Mouse (Mus musculus) stomach, embryonic 15.5 days (tissue): Measurements from ENCODE around the gene Paxx. TPM values are rescaled to one million over a fixed set of nuclear protein-coding genes. Genes with fewer than 3 reads are reported as not detected.
"Not testable (repeated sequence)": the region's sequence is repeated elsewhere in the genome, so short reads cannot be mapped to it uniquely, and the experiment has no call there.

Source experiments
- ATAC-seq: fragments of 200-750 bp; cut with Nextera tagmentation; 2 replicates; pipeline ENCODE4 v1.8.0; 2017; ENCODE audit warnings: low read depth, moderate number of reproducible peaks, moderate TSS enrichment; ENCODE audit not compliant: insufficient read depth, low FRiP score
- H3K27ac ChIP-seq: fragments of 300-500 bp; sonication (generic); 2 replicates; pipeline ENCODE4 v1.5.1; 2015; ENCODE audit warnings: mild to moderate bottlenecking, inconsistent platforms
- H3K27me3 ChIP-seq: fragments of 300-500 bp; sonication (generic); replicated peaks from 2 replicates; pipeline ENCODE4 v1.6.1; 2015; ENCODE audit warnings: inconsistent platforms
- H3K36me3 ChIP-seq: fragments of 300-500 bp; sonication (generic); 2 replicates; pipeline ENCODE4 v1.6.1; 2015; ENCODE audit warnings: inconsistent platforms
- H3K4me1 ChIP-seq: fragments of 300-500 bp; sonication (generic); 2 replicates; pipeline ENCODE4 v1.6.1; 2015; ENCODE audit warnings: inconsistent platforms
- H3K4me2 ChIP-seq: fragments of 300-500 bp; sonication (generic); 2 replicates; pipeline ENCODE4 v1.6.1; 2015; ENCODE audit warnings: mild to moderate bottlenecking, inconsistent platforms
- H3K4me3 ChIP-seq: fragments of 300-500 bp; sonication (generic); replicated peaks from 2 replicates; pipeline ENCODE4 v1.5.1; 2015; ENCODE audit warnings: inconsistent platforms
- H3K9ac ChIP-seq: fragments of 300-500 bp; sonication (generic); 2 replicates; pipeline ENCODE4 v1.6.1; 2015; ENCODE audit warnings: inconsistent platforms
- H3K9me3 ChIP-seq: fragments of 300-500 bp; sonication (generic); 2 replicates; pipeline ENCODE4 v1.6.1; 2016; ENCODE audit warnings: inconsistent platforms
- WGBS: fragments of 180-500 bp; shearing (Covaris S2); methylation state at CpG from one replicate; pipeline ENCODE4 v1.1.7; 2015; 5-methylcytosine and 5-hydroxymethylcytosine counted together
- microRNA-seq: library from miRNA; unstranded; fragments of <30 nt; microRNA quantifications from one replicate; pipeline ENCODE4, GENCODE M21; 2016
- polyA plus RNA-seq: library from polyadenylated mRNA; unstranded; fragments of >200 nt; fragmentation: Nextera tagmentation; extraction: Ambion mirVana; gene quantifications from 2 replicates; pipeline ENCODE4 v1.2.1, GENCODE M21; 2015

The Paxx gene
- polyA plus RNA-seq, 1 experiment from 2014 or later, result 37.4 TPM

DNA sequence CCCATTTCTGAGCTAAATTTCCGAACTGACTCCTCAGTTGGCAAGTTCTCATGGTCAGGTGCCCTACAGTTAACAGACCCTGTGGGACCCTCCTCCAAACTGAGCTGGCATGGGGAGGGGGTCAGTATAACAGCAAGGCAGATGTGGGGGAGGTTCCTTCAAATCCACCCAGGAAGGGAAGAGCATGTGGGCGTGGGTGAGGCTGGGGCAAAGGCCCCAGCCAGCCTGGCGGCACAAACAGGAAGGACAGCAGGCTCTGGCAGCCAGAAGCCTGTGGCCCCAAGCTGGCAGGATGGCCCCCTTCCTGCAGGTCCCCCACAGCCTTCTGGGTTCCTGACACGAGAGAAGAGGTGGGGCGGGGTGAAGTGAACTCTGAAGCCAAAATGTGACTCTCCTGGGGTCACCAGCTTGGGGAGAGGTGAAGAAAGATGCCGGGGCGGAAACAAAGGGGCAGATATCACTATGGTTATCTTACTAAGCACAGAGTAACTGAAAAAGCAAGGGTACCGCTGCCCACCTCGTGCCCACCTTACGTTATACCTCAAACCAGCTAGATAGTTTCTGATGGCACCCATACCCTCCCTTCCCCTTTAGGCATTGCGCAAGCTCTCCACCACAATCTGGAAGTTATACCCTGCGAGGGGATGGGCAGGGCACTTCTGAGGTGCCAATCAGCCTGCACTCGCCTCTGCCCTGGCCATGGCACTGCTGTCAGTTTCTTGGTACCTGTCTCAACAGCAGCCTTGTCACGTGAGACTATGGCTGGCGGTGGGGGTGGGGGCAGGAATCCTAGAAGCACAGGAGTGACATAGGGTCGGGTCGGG is 38.1 kb downstream of the Paxx start, which contains the start of gene Fut7:
TSS of gene Fut7 (plus strand) at position 681 of the 824 bp plus-strand sequence.
- no peak for ATAC-seq
- WGBS, result 56% methylated on average over 17 of the region's 17 CpGs
- Histone ChIP-seq H3K9ac (no peak within 1 kb of the TSS), H3K9me3 (no peaks in the 10 kb centered on the region), H3K4me1 (no peaks in the 10 kb centered on the region), H3K4me2 (no peak within 1 kb of the TSS; the same call in 1 of the 2 replicates), H3K27me3 (peaks cover 24% of the 10 kb centered on the region; the same call in 1 of the 2 replicates), H3K4me3 (no peak within 1 kb of the TSS), H3K27ac (no peak within 1 kb of the TSS), H3K36me3 (no peaks in the 10 kb centered on the region)

GRCm38 (mm10) chr2:25421896-25422295 is 39.0 kb downstream of the Paxx start:
- Histone ChIP-seq H3K4me3 (no peak overlapping the region), H3K4me2 (no peak overlapping the region), H3K36me3 (no peaks in the 10 kb centered on the region), H3K9me3 (no peaks in the 10 kb centered on the region), H3K27me3 (peaks cover 24% of the 10 kb centered on the region; the same call in 1 of the 2 replicates), H3K4me1 (no peaks in the 10 kb centered on the region), H3K27ac (no peak overlapping the region), H3K9ac (no peak overlapping the region)
- WGBS, result 17% methylated on average over 3 of the region's 3 CpGs
- ATAC-seq, result no peak; the same call in 1 of the 2 replicates

DNA sequence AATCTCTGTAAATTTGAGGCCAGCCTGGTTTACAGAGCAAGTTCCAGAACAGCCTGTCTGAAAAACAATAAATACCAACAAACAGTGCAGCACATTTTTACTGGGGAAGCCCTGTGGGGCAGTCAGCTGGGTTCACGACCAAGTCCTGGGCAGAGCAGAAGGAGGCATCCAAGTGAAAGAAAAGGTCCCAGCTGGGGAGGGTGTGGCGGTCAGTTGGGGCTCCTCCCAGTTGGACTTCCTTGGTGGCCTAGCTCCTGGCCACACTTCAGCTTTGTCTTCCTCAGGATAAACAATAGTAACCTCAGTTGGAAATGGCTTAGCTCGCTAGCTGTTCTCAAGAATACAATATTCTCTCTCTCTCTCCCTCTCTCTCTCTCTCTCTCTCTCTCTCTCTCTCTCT is 43.5 kb downstream of the Paxx start:
- ATAC-seq, result no peak
- H3K36me3 ChIP-seq, result no peaks in the 10 kb centered on the region
- H3K27me3 ChIP-seq, result no peaks in the 10 kb centered on the region
- H3K4me2 ChIP-seq, result no peak overlapping the region
- H3K27ac ChIP-seq, result no peak overlapping the region
- no peaks in the 10 kb centered on the region for H3K4me1 ChIP-seq
- WGBS, result 27% methylated on average over 3 of the region's 3 CpGs
- no peak overlapping the region for H3K9ac ChIP-seq
- H3K4me3 ChIP-seq, result no peak overlapping the region
- H3K9me3 ChIP-seq, result no peaks in the 10 kb centered on the region

DNA sequence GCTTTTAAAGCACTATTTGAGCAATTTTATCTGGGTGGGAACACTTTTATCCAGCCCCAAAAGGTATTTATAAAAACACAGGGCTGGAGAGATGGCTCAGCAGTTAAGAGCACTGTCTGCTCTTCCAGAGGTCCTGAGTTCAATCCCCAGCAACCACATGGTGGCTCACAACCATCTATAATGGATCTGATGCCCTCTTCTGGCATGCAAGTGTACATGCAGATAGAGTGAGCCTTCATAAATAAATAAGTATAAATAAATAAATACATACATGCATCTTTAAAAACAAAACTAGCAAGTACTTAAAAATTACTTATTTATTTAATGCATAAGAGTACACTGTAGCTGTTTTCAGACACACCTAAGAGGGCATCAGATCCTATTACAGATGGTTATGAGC is 47.5 kb downstream of the Paxx start:
- H3K27ac ChIP-seq, H3K4me2 ChIP-seq, ATAC-seq: not testable (repeated sequence)

GRCm38 (mm10) chr2:25408908-25409307 is 52.0 kb downstream of the Paxx start:
- no peaks in the 10 kb centered on the region for H3K9me3 ChIP-seq
- 92% methylated on average over 10 of the region's 10 CpGs for WGBS
- no peak overlapping the region for H3K9ac ChIP-seq
- ATAC-seq, result no peak
- H3K27ac ChIP-seq, result no peak overlapping the region
- peaks cover 2% of the 10 kb centered on the region; the same call in 1 of the 2 replicates for H3K27me3 ChIP-seq
- H3K4me3 ChIP-seq, result no peak overlapping the region
- H3K4me2 ChIP-seq, result no peak overlapping the region
- H3K4me1 ChIP-seq, result no peaks in the 10 kb centered on the region
- no peaks in the 10 kb centered on the region for H3K36me3 ChIP-seq

More for the DNA sequence above, 47.5 kb downstream of the Paxx start:
- not testable (repeated sequence) for H3K4me3 ChIP-seq, H3K9me3 ChIP-seq, H3K4me1 ChIP-seq, H3K27me3 ChIP-seq, H3K9ac ChIP-seq, H3K36me3 ChIP-seq

Small RNA genes within 50 kb of the gene (microRNA-seq; reads per million reads assigned to microRNA genes)
- gene Mir3087, result not detected

Other genes starting within 250 kb of the Paxx start
- gene Nelfb, start 249.6 kb downstream of the Paxx start, polyA plus RNA-seq, result 105 and 106 TPM in 2 replicates
- 0.18 TPM in 1 of 2 replicates, not detected in the other for gene Stpg3, start 246.5 kb downstream of the Paxx start, polyA plus RNA-seq
- gene Fam166a, start 242.3 kb downstream of the Paxx start, polyA plus RNA-seq, result 0.92 and 1.5 TPM in 2 replicates
- 607 and 620 TPM in 2 replicates for gene Tubb4b, start 236.4 kb downstream of the Paxx start, polyA plus RNA-seq
- 0.65 and 0.86 TPM in 2 replicates for gene Slc34a3, start 226.7 kb downstream of the Paxx start, polyA plus RNA-seq
- gene Rnf224, start 224.3 kb downstream of the Paxx start, polyA plus RNA-seq, result 0.10 and 0.13 TPM in 2 replicates
- gene Rnf208, start 218.8 kb downstream of the Paxx start, polyA plus RNA-seq, result 13.7 and 13.8 TPM in 2 replicates
- 7.9 and 22.2 TPM in 2 replicates for gene Cysrt1, start 218.6 kb downstream of the Paxx start, polyA plus RNA-seq
- 5.7 and 7.2 TPM in 2 replicates for gene AL732309.1, start 214.2 kb downstream of the Paxx start, polyA plus RNA-seq
- gene Tmem203, start 205.7 kb downstream of the Paxx start, polyA plus RNA-seq, result 24.4 and 25.1 TPM in 2 replicates
- gene Tprn, start 198.5 kb downstream of the Paxx start, polyA plus RNA-seq, result 16.8 and 17.7 TPM in 2 replicates
- gene Ssna1, start 188.7 kb downstream of the Paxx start, polyA plus RNA-seq, result 209 TPM in 2 replicates
- 108 and 114 TPM in 2 replicates for gene Anapc2, start 188.6 kb downstream of the Paxx start, polyA plus RNA-seq
- gene Tmem210, start 172.9 kb downstream of the Paxx start, polyA plus RNA-seq, result not detected in 2 replicates
- gene Lrrc26, start 171.2 kb downstream of the Paxx start, polyA plus RNA-seq, result 4.4 and 6.9 TPM in 2 replicates
- 1.3 and 1.9 TPM in 2 replicates for gene Grin1, start 141.9 kb downstream of the Paxx start, polyA plus RNA-seq
- 46.4 and 54.6 TPM in 2 replicates for gene Man1b1, start 128.8 kb downstream of the Paxx start, polyA plus RNA-seq
- 21.5 and 22.6 TPM in 2 replicates for gene Dpp7, start 104.7 kb downstream of the Paxx start, polyA plus RNA-seq
- 41.1 and 46.1 TPM in 2 replicates for gene Uap1l1, start 95.4 kb downstream of the Paxx start, polyA plus RNA-seq
- 37.6 and 41.7 TPM in 2 replicates for gene Sapcd2, start 88.8 kb downstream of the Paxx start, polyA plus RNA-seq
- 10.1 and 13.0 TPM in 2 replicates for gene Entpd2, start 65.2 kb downstream of the Paxx start, polyA plus RNA-seq
- 47.0 and 49.6 TPM in 2 replicates for gene Npdc1, start 61.7 kb downstream of the Paxx start, polyA plus RNA-seq
- gene Fut7, start 37.8 kb downstream of the Paxx start, polyA plus RNA-seq, result 0.17 and 0.30 TPM in 2 replicates
- gene Abca2, start 32.4 kb downstream of the Paxx start, polyA plus RNA-seq, result 3.9 and 4.8 TPM in 2 replicates
- gene Clic3, start 4.3 kb downstream of the Paxx start, polyA plus RNA-seq, result 11.9 and 26.5 TPM in 2 replicates
- gene Ptgds, start 9.0 kb upstream of the Paxx start, polyA plus RNA-seq, result 6.8 and 7.5 TPM in 2 replicates
- gene Lcn12, start 32.8 kb upstream of the Paxx start, polyA plus RNA-seq, result not detected in 2 replicates
- gene Fbxw5, start 39.7 kb upstream of the Paxx start, polyA plus RNA-seq, result 64.4 and 71.4 TPM in 2 replicates
- 8.3 and 8.6 TPM in 2 replicates for gene C8g, start 40.6 kb upstream of the Paxx start, polyA plus RNA-seq
- 29.4 and 31.2 TPM in 2 replicates for gene Traf2, start 85.8 kb upstream of the Paxx start, polyA plus RNA-seq
- gene Edf1, start 96.8 kb upstream of the Paxx start, polyA plus RNA-seq, result 371 and 375 TPM in 2 replicates
- 74.5 and 104 TPM in 2 replicates for gene Mamdc4, start 113.8 kb upstream of the Paxx start, polyA plus RNA-seq
- 144 and 151 TPM in 2 replicates for gene Phpt1, start 114.1 kb upstream of the Paxx start, polyA plus RNA-seq
- 1.0 and 1.1 TPM in 2 replicates for gene Ajm1, start 120.7 kb upstream of the Paxx start, polyA plus RNA-seq
- gene Rabl6, start 147.4 kb upstream of the Paxx start, polyA plus RNA-seq, result 64.2 and 65.6 TPM in 2 replicates
- gene Ccdc183, start 156.6 kb upstream of the Paxx start, polyA plus RNA-seq, result 0.19 and 0.21 TPM in 2 replicates
- 24.3 and 25.0 TPM in 2 replicates for gene Tmem141, start 160.9 kb upstream of the Paxx start, polyA plus RNA-seq
- gene Fcna, start 166.9 kb upstream of the Paxx start, polyA plus RNA-seq, result 4.0 and 6.2 TPM in 2 replicates
- not detected in 2 replicates for gene Lcn8, start 192.0 kb upstream of the Paxx start, polyA plus RNA-seq
- gene Lcn5, start 196.9 kb upstream of the Paxx start, polyA plus RNA-seq, result not detected in 2 replicates
- gene Lcn6, start 215.7 kb upstream of the Paxx start, polyA plus RNA-seq, result not detected in 2 replicates
- gene Lcn10, start 221.6 kb upstream of the Paxx start, polyA plus RNA-seq, result not detected in 2 replicates
- gene Obp2a, start 238.9 kb upstream of the Paxx start, polyA plus RNA-seq, result not detected in 2 replicates
- gene Bmyc, start 245.6 kb upstream of the Paxx start, polyA plus RNA-seq, result 79.4 and 83.4 TPM in 2 replicates